Mouse (Mus musculus): ENCODE data around the gene Svep1. TPM values are rescaled to one million over a fixed set of nuclear protein-coding genes. Genes with fewer than 3 reads are reported as not detected.

Svep1 gene
- polyA plus RNA-seq, 1 experiment from 2014 or later: 13.4 TPM

GRCm38 (mm10) chr4:58082588-58082987 lies 124.1 kb downstream of the Svep1 start:
- no peaks in the 10 kb centered on the region for H3K4me1 ChIP-seq (replicated peaks; ENCODE audit: control insufficient read depth, insufficient read depth, low read length)
- no peak overlapping the region for H3K4me2 ChIP-seq (ENCODE audit: low read depth, low read length)
- H3K27me3 ChIP-seq (ENCODE audit: control insufficient read depth, insufficient read depth, low read depth, low read length): no peaks in the 10 kb centered on the region
- H3K4me3 ChIP-seq (ENCODE audit: low read length): no peak overlapping the region
- no peak for ATAC-seq (ENCODE audit: low read depth)
- no peak overlapping the region for H3K27ac ChIP-seq (ENCODE audit: low read length)
- H3K9me3 ChIP-seq (ENCODE audit: control insufficient read depth, low read length): no peaks in the 10 kb centered on the region
- 7% methylated on average over 5 of the region's 5 CpGs for WGBS
- no peak overlapping the region for H3K9ac ChIP-seq (ENCODE audit: low read length)
- H3K36me3 ChIP-seq (ENCODE audit: control insufficient read depth, insufficient read depth, low read length): peaks cover 9% of the 10 kb centered on the region; the same call in 1 of the 2 replicates

GRCm38 (mm10) chr4:58079631-58080030 lies 127.0 kb downstream of the Svep1 start:
- Histone ChIP-seq H3K27me3 (ENCODE audit: control insufficient read depth, insufficient read depth, low read depth, low read length) (no peaks in the 10 kb centered on the region), H3K4me3 (ENCODE audit: low read length) (no peak overlapping the region), H3K4me1 (replicated peaks; ENCODE audit: control insufficient read depth, insufficient read depth, low read length) (no peaks in the 10 kb centered on the region), H3K36me3 (ENCODE audit: control insufficient read depth, insufficient read depth, low read length) (peaks cover 6% of the 10 kb centered on the region; the same call in 1 of the 2 replicates), H3K9me3 (ENCODE audit: control insufficient read depth, low read length) (no peaks in the 10 kb centered on the region), H3K9ac (ENCODE audit: low read length) (no peak overlapping the region), H3K4me2 (ENCODE audit: low read depth, low read length) (peak overlapping the region; percentile 42), H3K27ac (ENCODE audit: low read length) (no peak overlapping the region)
- no peak for ATAC-seq (ENCODE audit: low read depth)
- WGBS: 32% methylated on average over 10 of the region's 10 CpGs

- Histone ChIP-seq H3K4me3 (ENCODE audit: low read length) (no peak overlapping the region), H3K9me3 (ENCODE audit: control insufficient read depth, low read length) (no peaks in the 10 kb centered on the region), H3K27me3 (ENCODE audit: control insufficient read depth, insufficient read depth, low read depth, low read length) (no peaks in the 10 kb centered on the region), H3K4me2 (ENCODE audit: low read depth, low read length) (no peak overlapping the region), H3K27ac (ENCODE audit: low read length) (no peak overlapping the region; the same call in 1 of the 2 replicates), H3K4me1 (replicated peaks; ENCODE audit: control insufficient read depth, insufficient read depth, low read length) (no peaks in the 10 kb centered on the region), H3K9ac (ENCODE audit: low read length) (no peak overlapping the region), H3K36me3 (ENCODE audit: control insufficient read depth, insufficient read depth, low read length) (no peaks in the 10 kb centered on the region)
- ATAC-seq (ENCODE audit: low read depth): no peak
- WGBS: 51% methylated on average over 6 of the region's 6 CpGs
Observed at GRCm38 (mm10) chr4:58077950-58078349, 128.7 kb downstream of the Svep1 start.

- no peaks in the 10 kb centered on the region for H3K4me1 ChIP-seq (replicated peaks; ENCODE audit: control insufficient read depth, insufficient read depth, low read length)
- ATAC-seq (ENCODE audit: low read depth): no peak
- no peak overlapping the region for H3K9ac ChIP-seq (ENCODE audit: low read length)
- H3K4me3 ChIP-seq (ENCODE audit: low read length): no peak overlapping the region
- peaks cover 3% of the 10 kb centered on the region for H3K36me3 ChIP-seq (ENCODE audit: control insufficient read depth, insufficient read depth, low read length)
- no peak overlapping the region; the same call in 1 of the 2 replicates for H3K27ac ChIP-seq (ENCODE audit: low read length)
- WGBS: 91% methylated on average over 4 of the region's 4 CpGs
- H3K9me3 ChIP-seq (ENCODE audit: control insufficient read depth, low read length): no peaks in the 10 kb centered on the region
- no peaks in the 10 kb centered on the region for H3K27me3 ChIP-seq (ENCODE audit: control insufficient read depth, insufficient read depth, low read depth, low read length)
- no peak overlapping the region for H3K4me2 ChIP-seq (ENCODE audit: low read depth, low read length)
Observed at GRCm38 (mm10) chr4:58077536-58077935, 129.1 kb downstream of the Svep1 start.

GRCm38 (mm10) chr4:58072888-58073287 lies 133.8 kb downstream of the Svep1 start:
- H3K27ac ChIP-seq (ENCODE audit: low read length): no peak overlapping the region
- H3K9ac ChIP-seq (ENCODE audit: low read length): no peak overlapping the region
- no peaks in the 10 kb centered on the region for H3K9me3 ChIP-seq (ENCODE audit: control insufficient read depth, low read length)
- H3K4me1 ChIP-seq (replicated peaks; ENCODE audit: control insufficient read depth, insufficient read depth, low read length): no peaks in the 10 kb centered on the region
- 85% methylated on average over 12 of the region's 12 CpGs for WGBS
- no peaks in the 10 kb centered on the region for H3K27me3 ChIP-seq (ENCODE audit: control insufficient read depth, insufficient read depth, low read depth, low read length)
- no peak for ATAC-seq (ENCODE audit: low read depth)
- peaks cover 18% of the 10 kb centered on the region for H3K36me3 ChIP-seq (ENCODE audit: control insufficient read depth, insufficient read depth, low read length)
- no peak overlapping the region for H3K4me2 ChIP-seq (ENCODE audit: low read depth, low read length)
- H3K4me3 ChIP-seq (ENCODE audit: low read length): no peak overlapping the region

GRCm38 (mm10) chr4:58068886-58069285 lies 137.8 kb downstream of the Svep1 start:
- no peak for ATAC-seq (ENCODE audit: low read depth)
- Histone ChIP-seq H3K27ac (ENCODE audit: low read length) (no peak overlapping the region), H3K9me3 (ENCODE audit: control insufficient read depth, low read length) (no peaks in the 10 kb centered on the region), H3K4me3 (ENCODE audit: low read length) (no peak overlapping the region), H3K36me3 (ENCODE audit: control insufficient read depth, insufficient read depth, low read length) (peaks cover 30% of the 10 kb centered on the region), H3K4me2 (ENCODE audit: low read depth, low read length) (no peak overlapping the region), H3K4me1 (replicated peaks; ENCODE audit: control insufficient read depth, insufficient read depth, low read length) (no peaks in the 10 kb centered on the region), H3K27me3 (ENCODE audit: control insufficient read depth, insufficient read depth, low read depth, low read length) (no peaks in the 10 kb centered on the region), H3K9ac (ENCODE audit: low read length) (no peak overlapping the region)
- 87% methylated on average over 5 of the region's 5 CpGs for WGBS

- 53% methylated on average over 2 of the region's 2 CpGs for WGBS
- no peaks in the 10 kb centered on the region for H3K4me1 ChIP-seq (replicated peaks; ENCODE audit: control insufficient read depth, insufficient read depth, low read length)
Observed at GRCm38 (mm10) chr4:58064721-58065120, 141.9 kb downstream of the Svep1 start.

GRCm38 (mm10) chr4:58062933-58063332 lies 143.7 kb downstream of the Svep1 start:
- Histone ChIP-seq H3K4me2 (ENCODE audit: low read depth, low read length) (no peak overlapping the region), H3K36me3 (ENCODE audit: control insufficient read depth, insufficient read depth, low read length) (peaks cover 16% of the 10 kb centered on the region), H3K4me1 (replicated peaks; ENCODE audit: control insufficient read depth, insufficient read depth, low read length) (no peaks in the 10 kb centered on the region), H3K9me3 (ENCODE audit: control insufficient read depth, low read length) (no peaks in the 10 kb centered on the region), H3K27ac (ENCODE audit: low read length) (no peak overlapping the region), H3K9ac (ENCODE audit: low read length) (no peak overlapping the region), H3K27me3 (ENCODE audit: control insufficient read depth, insufficient read depth, low read depth, low read length) (no peaks in the 10 kb centered on the region), H3K4me3 (ENCODE audit: low read length) (no peak overlapping the region)
- WGBS: 89% methylated on average over 1 of the region's 1 CpGs
- ATAC-seq (ENCODE audit: low read depth): no peak

More at GRCm38 (mm10) chr4:58064721-58065120, 141.9 kb downstream of the Svep1 start:
- no peak overlapping the region for H3K4me2 ChIP-seq (ENCODE audit: low read depth, low read length)
- H3K27me3 ChIP-seq (ENCODE audit: control insufficient read depth, insufficient read depth, low read depth, low read length): no peaks in the 10 kb centered on the region
- H3K36me3 ChIP-seq (ENCODE audit: control insufficient read depth, insufficient read depth, low read length): peaks cover 23% of the 10 kb centered on the region
- no peak overlapping the region for H3K9ac ChIP-seq (ENCODE audit: low read length)
- no peak for ATAC-seq (ENCODE audit: low read depth)
- no peak overlapping the region for H3K4me3 ChIP-seq (ENCODE audit: low read length)
- H3K9me3 ChIP-seq (ENCODE audit: control insufficient read depth, low read length): no peaks in the 10 kb centered on the region
- no peak overlapping the region for H3K27ac ChIP-seq (ENCODE audit: low read length)

GRCm38 (mm10) chr4:58055653-58056052 lies 151.0 kb downstream of the Svep1 start:
- Histone ChIP-seq H3K4me2 (ENCODE audit: low read depth, low read length) (no peak overlapping the region), H3K9me3 (ENCODE audit: control insufficient read depth, low read length) (no peaks in the 10 kb centered on the region), H3K36me3 (ENCODE audit: control insufficient read depth, insufficient read depth, low read length) (no peaks in the 10 kb centered on the region), H3K4me1 (replicated peaks; ENCODE audit: control insufficient read depth, insufficient read depth, low read length) (no peaks in the 10 kb centered on the region), H3K27ac (ENCODE audit: low read length) (no peak overlapping the region), H3K4me3 (ENCODE audit: low read length) (no peak overlapping the region), H3K27me3 (ENCODE audit: control insufficient read depth, insufficient read depth, low read depth, low read length) (no peaks in the 10 kb centered on the region), H3K9ac (ENCODE audit: low read length) (no peak overlapping the region)
- ATAC-seq (ENCODE audit: low read depth): no peak

- Histone ChIP-seq H3K27ac (ENCODE audit: low read length) (no peak overlapping the region), H3K9me3 (ENCODE audit: control insufficient read depth, low read length) (no peaks in the 10 kb centered on the region), H3K4me1 (replicated peaks; ENCODE audit: control insufficient read depth, insufficient read depth, low read length) (no peaks in the 10 kb centered on the region), H3K9ac (ENCODE audit: low read length) (no peak overlapping the region), H3K27me3 (ENCODE audit: control insufficient read depth, insufficient read depth, low read depth, low read length) (no peaks in the 10 kb centered on the region), H3K4me3 (ENCODE audit: low read length) (no peak overlapping the region), H3K4me2 (ENCODE audit: low read depth, low read length) (no peak overlapping the region), H3K36me3 (ENCODE audit: control insufficient read depth, insufficient read depth, low read length) (no peaks in the 10 kb centered on the region)
- 64% methylated on average over 5 of the region's 5 CpGs for WGBS
- ATAC-seq (ENCODE audit: low read depth): no peak
Observed at GRCm38 (mm10) chr4:58054441-58054840, 152.2 kb downstream of the Svep1 start.

Measured in lung, embryonic 16.5 days (tissue).